Mouse (Mus musculus) neural tube, embryonic 14.5 days (tissue): ENCODE data around the gene Ess2. TPM values are rescaled to one million over a fixed set of nuclear protein-coding genes. Genes with fewer than 3 reads are reported as not detected.

ENCODE experiments used
- polyA plus RNA-seq: library from polyadenylated mRNA; unstranded; fragments of >200 nt; fragmentation: Nextera tagmentation; extraction: Ambion mirVana; gene quantifications from 2 replicates; pipeline ENCODE4 v1.2.1, GENCODE M21; 2014

The Ess2 gene
- polyA plus RNA-seq, 1 experiment from 2014 or later, result 42.4 TPM

Other genes with a start within 250 kb of the Ess2 start
- 46.9 and 51.0 TPM in 2 replicates for gene Med15, start 178.5 kb downstream of the Ess2 start, polyA plus RNA-seq
- 90.9 and 98.9 TPM in 2 replicates for gene Klhl22, start 151.7 kb downstream of the Ess2 start, polyA plus RNA-seq
- gene Scarf2, start 114.1 kb downstream of the Ess2 start, polyA plus RNA-seq, result 0.95 and 2.0 TPM in 2 replicates
- gene B830017H08Rik, start 78.2 kb downstream of the Ess2 start, polyA plus RNA-seq, result 4.7 and 6.5 TPM in 2 replicates
- 3.9 and 4.0 TPM in 2 replicates for gene Car15, start 73.0 kb downstream of the Ess2 start, polyA plus RNA-seq
- 0.21 and 0.36 TPM in 2 replicates for gene Gm20518, start 19.7 kb downstream of the Ess2 start, polyA plus RNA-seq
- 0.08 TPM in 1 of 2 replicates, not detected in the other for gene Tssk1, start 17.1 kb downstream of the Ess2 start, polyA plus RNA-seq
- 98.8 and 104 TPM in 2 replicates for gene Dgcr2, start 12.8 kb downstream of the Ess2 start, polyA plus RNA-seq
- gene Tssk2, start 12.7 kb downstream of the Ess2 start, polyA plus RNA-seq, result not detected in 2 replicates
- 0.24 TPM in 1 of 2 replicates, not detected in the other for gene Gsc2, start 3.7 kb upstream of the Ess2 start, polyA plus RNA-seq
- gene Slc25a1, start 16.9 kb upstream of the Ess2 start, polyA plus RNA-seq, result 165 and 199 TPM in 2 replicates
- gene Vpreb2, start 69.1 kb upstream of the Ess2 start, polyA plus RNA-seq, result not detected in 2 replicates
- gene Dgcr6, start 141.5 kb upstream of the Ess2 start, polyA plus RNA-seq, result 155 and 174 TPM in 2 replicates
- gene Prodh, start 178.9 kb upstream of the Ess2 start, polyA plus RNA-seq, result 2.2 and 2.5 TPM in 2 replicates
- gene Rtn4r, start 216.3 kb upstream of the Ess2 start, polyA plus RNA-seq, result 27.4 and 36.4 TPM in 2 replicates